In genomic region chr16:90214731-90215565, GRCm38 (mm10) we compare ENCODE assay signal across 23 mouse cellular contexts. TPM values are rescaled to one million over a fixed set of nuclear protein-coding genes. Genes with fewer than 3 reads are reported as not detected.
DNase-seq lines count a peak whose midpoint lies in the region; ATAC-seq and TF ChIP-seq lines count a peak whose summit lies in the region.
"Had no signal": no experiment of that assay in that cellular context is flagged by ENCODE, and none has a peak within 500 bp of the region (broad histone marks: within the 10 kb centered on the region; RNA-seq: fewer than 3 reads in every experiment).

No protein-coding gene starts in this region.

- TF ChIP-seq POLR2A in MEL (IDR thresholded peaks at IDR 0.05; ENCODE audit: control insufficient read depth in 1 of 2, insufficient read depth in 1 of 2, low read depth in 1 of 2, low read length in 2 of 2, poor library complexity in 1 of 2): peak in 1 of 2 experiments; percentile 71; a peak in 2 of 4 replicates
- no peak for TF ChIP-seq POLR2A in bone marrow macrophage, adult 2 months (IDR thresholded peaks at IDR 0.05; ENCODE audit: borderline replicate concordance, low read depth, low read length)
- no peak for TF ChIP-seq POLR2A in cerebellum, adult 2 months (IDR thresholded peaks at IDR 0.05; ENCODE audit: borderline replicate concordance, insufficient read depth, low read length)

- peak; percentile 90 for DNase-seq in MEL (ENCODE audit: low read depth, low spot score)
- DNase-seq in liver, embryonic 13.5 days: no peak
- no peak for DNase-seq in lung, adult 18-20 months
- DNase-seq in forebrain, embryonic 10.5 days (ENCODE audit: extremely low spot score, low spot score): no peak
- DNase-seq in cerebellum, adult 2 months: no peak
- DNase-seq: cerebellum, adult 8-10 months; cerebellum, postnatal 36 days; gastrocnemius, postnatal 10 days; heart, adult 2 months; kidney, adult 11 months; kidney, postnatal 4 days; layer of hippocampus, adult 9-11 months; lung, postnatal 14 days; thymus, adult 2 months had no signal

- peaks cover 6 to 17% of the 10 kb centered on the region in 2 experiments for H3K4me1 ChIP-seq in MEL (ENCODE audit: control insufficient read depth in 1 of 2, insufficient read depth in 2 of 2, low read length in 2 of 2)
- peaks cover 17% of the 10 kb centered on the region for H3K4me1 ChIP-seq in bone marrow macrophage, adult 2 months (ENCODE audit: control insufficient read depth, insufficient read depth, low read length)
- H3K4me1 ChIP-seq in liver, embryonic 13.5 days (replicated peaks): peaks cover 77% of the 10 kb centered on the region
- peaks cover 14% of the 10 kb centered on the region for H3K4me1 ChIP-seq in forebrain, embryonic 10.5 days
- no peaks in the 10 kb centered on the region for H3K4me1 ChIP-seq in cerebellum, adult 2 months (ENCODE audit: control insufficient read depth, insufficient read depth, low read length)
- H3K4me1 ChIP-seq: hindbrain, embryonic 12.5 days; kidney, embryonic 15.5 days had no signal

- peak overlapping the region; percentile 70 for H3K9ac ChIP-seq in MEL (ENCODE audit: control insufficient read depth, low read depth, low read length, poor library complexity, severe bottlenecking)
- no peak overlapping the region for H3K9ac ChIP-seq in liver, embryonic 13.5 days
- H3K9ac ChIP-seq: hindbrain, embryonic 12.5 days; kidney, embryonic 15.5 days; limb, embryonic 15.5 days had no signal

- no peak for TF ChIP-seq RAD21 in MEL (IDR thresholded peaks at IDR 0.05; ENCODE audit: low read depth, low read length)

- peak overlapping the region; percentile 94 for H3K27ac ChIP-seq in MEL (ENCODE audit: control insufficient read depth, low read depth, low read length)
- peak overlapping the region; percentile 77 for H3K27ac ChIP-seq in bone marrow macrophage, adult 2 months (ENCODE audit: insufficient read depth, low read depth, low read length)
- H3K27ac ChIP-seq in liver, embryonic 13.5 days: peak overlapping the region; percentile 92
- H3K27ac ChIP-seq in forebrain, embryonic 10.5 days: no peak overlapping the region
- no peak overlapping the region for H3K27ac ChIP-seq in cerebellum, adult 2 months (ENCODE audit: insufficient read depth, low read length)
- H3K27ac ChIP-seq: heart, adult 2 months; hindbrain, embryonic 12.5 days; kidney, embryonic 15.5 days; left cerebral cortex, adult 2 months; limb, embryonic 15.5 days; stomach, postnatal 0 days had no signal

- H3K36me3 ChIP-seq in MEL (ENCODE audit: control insufficient read depth in 1 of 2, insufficient read depth in 2 of 2, low read length in 2 of 2): peaks cover 0 to 27% of the 10 kb centered on the region in 2 experiments; a peak in 2 of 4 replicates
- no peaks in the 10 kb centered on the region for H3K36me3 ChIP-seq in liver, embryonic 13.5 days
- H3K36me3 ChIP-seq in forebrain, embryonic 10.5 days (replicated peaks): no peaks in the 10 kb centered on the region
- H3K36me3 ChIP-seq: hindbrain, embryonic 12.5 days; kidney, embryonic 15.5 days; limb, embryonic 15.5 days had no signal

- no peak overlapping the region for H3K4me2 ChIP-seq in liver, embryonic 13.5 days
- H3K4me2 ChIP-seq: hindbrain, embryonic 12.5 days; kidney, embryonic 15.5 days; limb, embryonic 15.5 days had no signal

- no peaks in the 10 kb centered on the region for H3K79me2 ChIP-seq in MEL (ENCODE audit: control insufficient read depth, insufficient read depth, low read length, poor library complexity)

- H3K27me3 ChIP-seq in MEL (ENCODE audit: control insufficient read depth in 1 of 2, insufficient read depth in 2 of 2, low read length in 2 of 2): no peaks in the 10 kb centered on the region
- no peaks in the 10 kb centered on the region for H3K27me3 ChIP-seq in liver, embryonic 13.5 days
- no peaks in the 10 kb centered on the region for H3K27me3 ChIP-seq in forebrain, embryonic 10.5 days (ENCODE audit: poor library complexity, severe bottlenecking)
- no peaks in the 10 kb centered on the region; the same call in 1 of the 2 replicates for H3K27me3 ChIP-seq in cerebellum, adult 2 months (ENCODE audit: control insufficient read depth, insufficient read depth, low read length)
- H3K27me3 ChIP-seq: hindbrain, embryonic 12.5 days; kidney, embryonic 15.5 days; limb, embryonic 15.5 days had no signal

- no peak for ATAC-seq in liver, embryonic 13.5 days (ENCODE audit: low read depth)
- peak; percentile 69 for ATAC-seq in megakaryocyte, adult 5-6 weeks (ENCODE audit: poor library complexity, severe bottlenecking)
- ATAC-seq: forebrain, embryonic 14.5 days; midbrain, embryonic 16.5 days had no signal

- TF ChIP-seq EP300 in MEL (IDR thresholded peaks at IDR 0.05; ENCODE audit: low read depth in 1 of 2, low read length in 2 of 2): peak; percentile 71 to 79

- no peaks in the 10 kb centered on the region for H3K9me3 ChIP-seq in MEL (replicated peaks; ENCODE audit: insufficient read depth, low read length)
- no peaks in the 10 kb centered on the region for H3K9me3 ChIP-seq in liver, embryonic 13.5 days (replicated peaks)
- H3K9me3 ChIP-seq in forebrain, embryonic 10.5 days: no peaks in the 10 kb centered on the region
- H3K9me3 ChIP-seq: hindbrain, embryonic 12.5 days; kidney, embryonic 15.5 days; limb, embryonic 15.5 days had no signal

- WGBS in liver, embryonic 13.5 days (ENCODE audit: insufficient replicate concordance): 67% methylated on average over 11 of the region's 11 CpGs
- 93% methylated on average over 11 of the region's 11 CpGs for WGBS in forebrain, embryonic 10.5 days
- 93% methylated on average over 11 of the region's 11 CpGs for WGBS in cerebellum, adult 2 months

- TF ChIP-seq CTCF in MEL (IDR thresholded peaks at IDR 0.05 in 2 of 3, conservative IDR thresholded peaks at IDR 0.05 in 1 of 3; ENCODE audit: control insufficient read depth in 1 of 3, insufficient read depth in 1 of 3, low read depth in 2 of 3, low read length in 3 of 3, poor library complexity in 1 of 3, severe bottlenecking in 1 of 3): no peak
- no peak for TF ChIP-seq CTCF in bone marrow macrophage, adult 2 months (IDR thresholded peaks at IDR 0.05; ENCODE audit: low read depth, low read length)
- TF ChIP-seq CTCF in cerebellum, adult 2 months (IDR thresholded peaks at IDR 0.05; ENCODE audit: borderline replicate concordance, insufficient read depth, low read depth, low read length): no peak

- H3K4me3 ChIP-seq in MEL (ENCODE audit: control insufficient read depth in 1 of 2, insufficient read depth in 1 of 2, low read depth in 2 of 2, low read length in 2 of 2): peak overlapping the region; percentile 50 to 53
- H3K4me3 ChIP-seq in bone marrow macrophage, adult 2 months (ENCODE audit: insufficient read depth, low read length): no peak overlapping the region
- no peak overlapping the region for H3K4me3 ChIP-seq in liver, embryonic 13.5 days (replicated peaks)
- H3K4me3 ChIP-seq in forebrain, embryonic 10.5 days: no peak overlapping the region
- no peak overlapping the region for H3K4me3 ChIP-seq in cerebellum, adult 2 months (replicated peaks; ENCODE audit: insufficient read depth, low read depth, low read length)
- H3K4me3 ChIP-seq: heart, adult 2 months; hindbrain, embryonic 12.5 days; kidney, embryonic 15.5 days; left cerebral cortex, adult 2 months; limb, embryonic 15.5 days had no signal

TF ChIP-seq in MEL, 35 proteins besides CTCF, POLR2A, EP300 and RAD21 (continues in another document):
- TF ChIP-seq MXI1 (IDR thresholded peaks at IDR 0.05; ENCODE audit: low read depth, low read length): peak; percentile 78
- no peak for TF ChIP-seq KAT2A (conservative IDR thresholded peaks at IDR 0.05; ENCODE audit: low read depth, low read length)
- no peak for TF ChIP-seq POLR2AphosphoS5 (IDR thresholded peaks at IDR 0.05; ENCODE audit: borderline replicate concordance, low read depth, low read length)
- TF ChIP-seq ZC3H11A (IDR thresholded peaks at IDR 0.05; ENCODE audit: low read depth, low read length): no peak
- no peak for TF ChIP-seq USF2 (IDR thresholded peaks at IDR 0.05; ENCODE audit: borderline replicate concordance in 1 of 2, insufficient read depth in 1 of 2, low read depth in 1 of 2, low read length in 2 of 2)
- TF ChIP-seq BHLHE40 (IDR thresholded peaks at IDR 0.05; ENCODE audit: borderline replicate concordance, low read depth, low read length): 0 out of 2 replicates have a peak, but pooled peaks have one; percentile 44
- TF ChIP-seq E2F4 (IDR thresholded peaks at IDR 0.05; ENCODE audit: borderline replicate concordance, low read depth, low read length): no peak
- TF ChIP-seq POLR2AphosphoS2 (IDR thresholded peaks at IDR 0.05; ENCODE audit: low read length): no peak
- no peak for TF ChIP-seq ZMIZ1 (IDR thresholded peaks at IDR 0.05; ENCODE audit: low read depth, low read length)
- TF ChIP-seq MAZ (IDR thresholded peaks at IDR 0.05; ENCODE audit: low read depth, low read length): no peak
- TF ChIP-seq CHD1 (IDR thresholded peaks at IDR 0.05; ENCODE audit: low read depth, low read length): peak; percentile 4; the same call in 1 of the 2 replicates
- 0 out of 2 replicates have a peak, but pooled peaks have one; percentile 28 for TF ChIP-seq MEF2A (IDR thresholded peaks at IDR 0.05; ENCODE audit: extremely low read depth, insufficient replicate concordance, low read depth, low read length, poor library complexity, severe bottlenecking)
- TF ChIP-seq TBP (IDR thresholded peaks at IDR 0.05; ENCODE audit: low read depth, low read length): peak; percentile 76
- peak; percentile 77; the same call in 1 of the 2 replicates for TF ChIP-seq ETS1 (IDR thresholded peaks at IDR 0.05; ENCODE audit: low read depth, low read length)
- no peak for TF ChIP-seq CHD2 (IDR thresholded peaks at IDR 0.05; ENCODE audit: low read length)
- TF ChIP-seq NELFE (IDR thresholded peaks at IDR 0.05; ENCODE audit: low read depth, low read length): peak; percentile 41; the same call in 1 of the 2 replicates
- TF ChIP-seq ZKSCAN1 (IDR thresholded peaks at IDR 0.05; ENCODE audit: low read depth, low read length): no peak
- TF ChIP-seq ZNF384 (IDR thresholded peaks at IDR 0.05; ENCODE audit: low read depth, low read length): 0 out of 2 replicates have a peak, but pooled peaks have one; percentile 42
- peak; percentile 40; the same call in 1 of the 2 replicates for TF ChIP-seq HCFC1 (IDR thresholded peaks at IDR 0.05; ENCODE audit: low read depth, low read length)

RNA-seq across cellular contexts. Expression of gene Sod1, which starts 5.6 kb away (rescaled TPM):
- total RNA-seq in MEL (2012; rRNA removed): 380 and 494 TPM in 2 replicates
- polyA plus RNA-seq in MEL (2012; ENCODE audit: insufficient read depth in 1 of 2, insufficient read length in 2 of 2, low read depth in 1 of 2, low replicate concordance in 2 of 2, missing spikeins in 1 of 2): 1,000 to 10,000 TPM in 1 of 2 experiments, 100 to 1,000 TPM in 1; 474 to 1,094 TPM
- polyA plus RNA-seq in bone marrow macrophage, adult 2 months (2012; ENCODE audit: insufficient read depth, insufficient read length, missing spikeins): 892 and 932 TPM in 2 replicates
- 1,329 and 1,400 TPM in 2 replicates for polyA plus RNA-seq in liver, embryonic 13.5 days (2015; fragmentation: Nextera tagmentation; extraction: Ambion mirVana)
- total RNA-seq in megakaryocyte, adult 5-6 weeks (2015): 695 and 733 TPM in 2 replicates
- total RNA-seq in megakaryocyte, adult 5-6 weeks (2017): 791 and 806 TPM in 2 replicates
- 1,253 and 1,286 TPM in 2 replicates for polyA plus RNA-seq in forebrain, embryonic 10.5 days (2016; fragmentation: Nextera tagmentation; extraction: Ambion mirVana)
- polyA plus RNA-seq in cerebellum, adult 2 months (2012; rRNA removed): 701 and 752 TPM in 2 replicates

Comparison
In these comparisons a context has a peak if more than half of its experiments do, and no peak if none do; other contexts are left out.
1. H3K27ac ChIP-seq: peak in MEL (single experiment), bone marrow macrophage, adult 2 months (single experiment) and liver, embryonic 13.5 days (single experiment); none in forebrain, embryonic 10.5 days (single experiment) and cerebellum, adult 2 months (single experiment).
2. H3K4me3 ChIP-seq: peak in MEL (2 of 2); none in bone marrow macrophage, adult 2 months (single experiment), liver, embryonic 13.5 days (single experiment), forebrain, embryonic 10.5 days (single experiment) and cerebellum, adult 2 months (single experiment).